Mouse (Mus musculus) liver, embryonic 12.5 days (tissue): ENCODE measurements at regions not wholly inside any gene's neighbourhood (a gene's known extent, or its start where the extent isn't known, plus 50 kb on each side); places are given as distances from the start of the nearest gene placed in this dataset.
A peak's percentile ranks its signal among the peaks of the same experiment; 100 is the strongest.

Experiments
- ATAC-seq: fragments of 200-750 bp; cut with Nextera tagmentation; 2 replicates; pipeline ENCODE4 v1.8.0; 2017; ENCODE audit warnings: moderate number of reproducible peaks, mild to moderate bottlenecking, moderate library complexity
- H3K27ac ChIP-seq: fragments of 300-500 bp; sonication (generic); 2 replicates; pipeline ENCODE4 v1.5.1; 2016; ENCODE audit warnings: mild to moderate bottlenecking
- H3K27me3 ChIP-seq: fragments of 300-500 bp; sonication (generic); replicated peaks from 2 replicates; pipeline ENCODE4 v1.6.1; 2016; ENCODE audit warnings: mild to moderate bottlenecking, moderate library complexity
- H3K36me3 ChIP-seq: fragments of 300-500 bp; sonication (generic); 2 replicates; pipeline ENCODE4 v1.6.1; 2016; ENCODE audit warnings: mild to moderate bottlenecking, moderate library complexity
- H3K4me1 ChIP-seq: fragments of 300-500 bp; sonication (generic); 2 replicates; pipeline ENCODE4 v1.6.1; 2016
- H3K4me2 ChIP-seq: fragments of 300-500 bp; sonication (generic); 2 replicates; pipeline ENCODE4 v1.6.1; 2016; ENCODE audit warnings: mild to moderate bottlenecking, moderate library complexity
- H3K4me3 ChIP-seq: fragments of 300-500 bp; sonication (generic); 2 replicates; pipeline ENCODE4 v1.5.1; 2016; ENCODE audit warnings: mild to moderate bottlenecking, moderate library complexity
- H3K9ac ChIP-seq: fragments of 300-500 bp; sonication (generic); 2 replicates; pipeline ENCODE4 v1.6.1; 2016; ENCODE audit warnings: mild to moderate bottlenecking, moderate library complexity
- H3K9me3 ChIP-seq: fragments of 300-500 bp; sonication (generic); replicated peaks from 2 replicates; pipeline ENCODE4 v1.6.1; 2016; ENCODE audit warnings: mild to moderate bottlenecking, moderate library complexity
- WGBS: fragments of 180-500 bp; shearing (Covaris S2); methylation state at CpG from one replicate; pipeline ENCODE4 v1.1.7; 2016; ENCODE audit not compliant: insufficient replicate concordance; 5-methylcytosine and 5-hydroxymethylcytosine counted together

- H3K27ac ChIP-seq: no peak overlapping the region
- ATAC-seq: no peak
- no peak overlapping the region for H3K4me3 ChIP-seq
- no peaks in the 10 kb centered on the region for H3K4me1 ChIP-seq
- no peak overlapping the region for H3K9ac ChIP-seq
- no peak overlapping the region for H3K4me2 ChIP-seq
- H3K36me3 ChIP-seq: no peaks in the 10 kb centered on the region
- H3K9me3 ChIP-seq: no peaks in the 10 kb centered on the region
- no peaks in the 10 kb centered on the region for H3K27me3 ChIP-seq
- WGBS: 72% methylated on average over 4 of the region's 4 CpGs
Measured at GRCm38 (mm10) chr7:68607170-68607569, 141.9 kb downstream of the Arrdc4 start.

- no peaks in the 10 kb centered on the region for H3K4me1 ChIP-seq
- H3K4me3 ChIP-seq: no peak overlapping the region
- whole genome bisulfite sequencing: 33% methylated on average over 3 of the region's 3 CpGs
- no peak overlapping the region for H3K27ac ChIP-seq
- no peaks in the 10 kb centered on the region for H3K27me3 ChIP-seq
- no peak overlapping the region for H3K9ac ChIP-seq
- H3K4me2 ChIP-seq: no peak overlapping the region
- no peaks in the 10 kb centered on the region for H3K36me3 ChIP-seq
- no peaks in the 10 kb centered on the region for H3K9me3 ChIP-seq
- ATAC-seq: no peak
Measured at GRCm38 (mm10) chr7:68606278-68606677, 142.8 kb downstream of the Arrdc4 start.

GRCm38 (mm10) chr7:68603711-68604110 lies 145.3 kb downstream of the Arrdc4 start:
- no peak overlapping the region for H3K9ac ChIP-seq
- no peaks in the 10 kb centered on the region for H3K4me1 ChIP-seq
- H3K36me3 ChIP-seq: no peaks in the 10 kb centered on the region
- no peak overlapping the region for H3K4me3 ChIP-seq
- H3K27ac ChIP-seq: no peak overlapping the region
- no peak overlapping the region for H3K4me2 ChIP-seq
- no peaks in the 10 kb centered on the region for H3K9me3 ChIP-seq
- H3K27me3 ChIP-seq: no peaks in the 10 kb centered on the region
- WGBS: 62% methylated on average over 2 of the region's 2 CpGs
- no peak for ATAC-seq

- Histone ChIP-seq H3K4me2 (no peak overlapping the region), H3K36me3 (no peaks in the 10 kb centered on the region), H3K27ac (no peak overlapping the region), H3K9ac (no peak overlapping the region), H3K4me1 (no peaks in the 10 kb centered on the region), H3K27me3 (no peaks in the 10 kb centered on the region), H3K9me3 (no peaks in the 10 kb centered on the region), H3K4me3 (no peak overlapping the region)
- no peak for ATAC-seq
- WGBS: 51% methylated on average over 6 of the region's 6 CpGs
Measured at GRCm38 (mm10) chr7:68602003-68602402, 147.0 kb downstream of the Arrdc4 start.

- no peak overlapping the region for H3K27ac ChIP-seq
- H3K9ac ChIP-seq: no peak overlapping the region
- 53% methylated on average over 4 of the region's 4 CpGs for WGBS
- no peak overlapping the region for H3K4me2 ChIP-seq
- no peaks in the 10 kb centered on the region for H3K27me3 ChIP-seq
- no peak for ATAC-seq
- H3K9me3 ChIP-seq: no peaks in the 10 kb centered on the region
- H3K36me3 ChIP-seq: no peaks in the 10 kb centered on the region
- H3K4me3 ChIP-seq: no peak overlapping the region
- no peaks in the 10 kb centered on the region for H3K4me1 ChIP-seq
Measured at GRCm38 (mm10) chr7:68594017-68594386, 155.0 kb downstream of the Arrdc4 start.

- H3K27me3 ChIP-seq: no peaks in the 10 kb centered on the region
- no peaks in the 10 kb centered on the region for H3K9me3 ChIP-seq
- no peak overlapping the region for H3K27ac ChIP-seq
- no peak overlapping the region for H3K4me2 ChIP-seq
- 50% methylated on average over 15 of the region's 15 CpGs for WGBS
- no peak overlapping the region for H3K9ac ChIP-seq
- no peak for ATAC-seq
- no peaks in the 10 kb centered on the region for H3K4me1 ChIP-seq
- no peak overlapping the region for H3K4me3 ChIP-seq
- no peaks in the 10 kb centered on the region for H3K36me3 ChIP-seq
Measured at GRCm38 (mm10) chr7:68593344-68594016, 155.6 kb downstream of the Arrdc4 start.

- WGBS: 76% methylated on average over 13 of the region's 13 CpGs
- H3K9ac ChIP-seq: no peak overlapping the region
- H3K27me3 ChIP-seq: peaks cover 12% of the 10 kb centered on the region; the same call in 1 of the 2 replicates
- no peak overlapping the region for H3K4me2 ChIP-seq
- no peaks in the 10 kb centered on the region for H3K4me1 ChIP-seq
- no peak overlapping the region for H3K4me3 ChIP-seq
- ATAC-seq: no peak
- no peaks in the 10 kb centered on the region for H3K36me3 ChIP-seq
- no peak overlapping the region for H3K27ac ChIP-seq
- H3K9me3 ChIP-seq: no peaks in the 10 kb centered on the region
Measured at GRCm38 (mm10) chr7:68582540-68583325, 166.3 kb downstream of the Arrdc4 start.

- no peak overlapping the region for H3K27ac ChIP-seq
- no peaks in the 10 kb centered on the region for H3K9me3 ChIP-seq
- 20% methylated on average over 4 of the region's 4 CpGs for WGBS
Measured at GRCm38 (mm10) chr7:68580650-68581049, 168.4 kb downstream of the Arrdc4 start.

GRCm38 (mm10) chr7:68579666-68580065 lies 169.4 kb downstream of the Arrdc4 start:
- Histone ChIP-seq H3K4me1 (no peaks in the 10 kb centered on the region), H3K27ac (no peak overlapping the region), H3K27me3 (peaks cover 12% of the 10 kb centered on the region; the same call in 1 of the 2 replicates), H3K36me3 (no peaks in the 10 kb centered on the region), H3K9ac (no peak overlapping the region), H3K4me2 (peak overlapping the region; percentile 27; the same call in 1 of the 2 replicates), H3K4me3 (no peak overlapping the region), H3K9me3 (no peaks in the 10 kb centered on the region)
- no peak for ATAC-seq
- 11% methylated on average over 10 of the region's 10 CpGs for WGBS

More at GRCm38 (mm10) chr7:68580650-68581049, 168.4 kb downstream of the Arrdc4 start:
- Histone ChIP-seq H3K4me2 (no peak overlapping the region), H3K36me3 (no peaks in the 10 kb centered on the region), H3K9ac (no peak overlapping the region), H3K4me3 (no peak overlapping the region), H3K27me3 (peaks cover 12% of the 10 kb centered on the region; the same call in 1 of the 2 replicates), H3K4me1 (no peaks in the 10 kb centered on the region)
- ATAC-seq: no peak

- Histone ChIP-seq H3K4me2 (no peak overlapping the region), H3K27me3 (peaks cover 12% of the 10 kb centered on the region; the same call in 1 of the 2 replicates), H3K9ac (no peak overlapping the region), H3K27ac (no peak overlapping the region), H3K9me3 (no peaks in the 10 kb centered on the region), H3K36me3 (no peaks in the 10 kb centered on the region), H3K4me3 (no peak overlapping the region), H3K4me1 (no peaks in the 10 kb centered on the region)
- no peak for ATAC-seq
- 35% methylated on average over 8 of the region's 8 CpGs for WGBS
Measured at GRCm38 (mm10) chr7:68579216-68579615, 169.8 kb downstream of the Arrdc4 start.

GRCm38 (mm10) chr7:68571315-68571714 lies 177.7 kb downstream of the Arrdc4 start:
- ATAC-seq: no peak
- Histone ChIP-seq H3K36me3 (no peaks in the 10 kb centered on the region), H3K27ac (no peak overlapping the region), H3K27me3 (no peaks in the 10 kb centered on the region), H3K4me3 (no peak overlapping the region), H3K9ac (no peak overlapping the region), H3K9me3 (no peaks in the 10 kb centered on the region), H3K4me1 (no peaks in the 10 kb centered on the region), H3K4me2 (no peak overlapping the region)
- 52% methylated on average over 4 of the region's 4 CpGs for WGBS

GRCm38 (mm10) chr7:68568127-68568510 lies 180.9 kb downstream of the Arrdc4 start:
- Histone ChIP-seq H3K9ac (no peak overlapping the region), H3K27me3 (no peaks in the 10 kb centered on the region), H3K4me3 (no peak overlapping the region), H3K27ac (no peak overlapping the region), H3K9me3 (no peaks in the 10 kb centered on the region), H3K4me2 (no peak overlapping the region), H3K4me1 (no peaks in the 10 kb centered on the region), H3K36me3 (no peaks in the 10 kb centered on the region)
- no peak for ATAC-seq
- WGBS: 77% methylated on average over 9 of the region's 9 CpGs
